Mouse (Mus musculus) spleen, adult 2 months (tissue): ENCODE results near the gene Snrpa. TPM values are rescaled to one million over a fixed set of nuclear protein-coding genes. Genes with fewer than 3 reads are reported as not detected.

Experiments used
- DNase-seq, 2 experiments: peaks; one replicate each; pipeline versions ENCODE4 v3.0.0 to v3.0.0-alpha.2; 2012 to 2021; ENCODE audit warnings: low spot score in 2 of 2, low read depth in 1 of 2
- H3K27ac ChIP-seq: fragments of 200-500 bp; 2 replicates; pipeline ENCODE4 v1.5.1; 2012; ENCODE audit warnings: low read length, inconsistent platforms; ENCODE audit not compliant: insufficient read depth
- H3K27me3 ChIP-seq: fragments of 200-500 bp; 2 replicates; pipeline ENCODE4 v1.6.1; 2012; ENCODE audit warnings: mild to moderate bottlenecking, moderate library complexity, low read length, inconsistent platforms; ENCODE audit not compliant: control insufficient read depth, insufficient read depth
- H3K36me3 ChIP-seq: fragments of 200-500 bp; 2 replicates; pipeline ENCODE4 v1.6.1; 2012; ENCODE audit warnings: mild to moderate bottlenecking, low read length, inconsistent platforms; ENCODE audit not compliant: control insufficient read depth, insufficient read depth
- H3K4me1 ChIP-seq: fragments of 200-500 bp; 2 replicates; pipeline ENCODE4 v1.6.1; 2011; ENCODE audit warnings: inconsistent platforms; ENCODE audit not compliant: control insufficient read depth, insufficient read depth, insufficient read length
- H3K4me3 ChIP-seq: fragments of 200-500 bp; 2 replicates; pipeline ENCODE4 v1.5.1; 2011; ENCODE audit warnings: mild to moderate bottlenecking, inconsistent platforms; ENCODE audit not compliant: insufficient read depth, insufficient read length; ENCODE audit errors: extremely low read depth
- CTCF ChIP-seq: fragments of 200-500 bp; IDR thresholded peaks from 2 replicates; pipeline ENCODE4 v1.5.1; 2011; ENCODE audit warnings: mild to moderate bottlenecking, inconsistent platforms; ENCODE audit not compliant: insufficient read depth, insufficient read length, insufficient replicate concordance; ENCODE audit errors: extremely low read depth
- POLR2A ChIP-seq: fragments of 200-500 bp; IDR thresholded peaks from 2 replicates; pipeline ENCODE4 v1.6.1; 2011; ENCODE audit warnings: low read depth, low read length, inconsistent platforms
- WGBS: fragments of 180-500 bp; shearing (Covaris S2); methylation state at CpG from one replicate; pipeline ENCODE4 v1.1.7; 2018; 5-methylcytosine and 5-hydroxymethylcytosine counted together
- polyA plus RNA-seq: library from polyadenylated mRNA; depleted of rRNA; stranded (reverse); fragments of >200 nt; gene quantifications from 2 replicates; pipeline ENCODE4 v1.2.3, GENCODE M21; 2012

Snrpa gene
- polyA plus RNA-seq, 1 experiment = 93.7 TPM

DNA sequence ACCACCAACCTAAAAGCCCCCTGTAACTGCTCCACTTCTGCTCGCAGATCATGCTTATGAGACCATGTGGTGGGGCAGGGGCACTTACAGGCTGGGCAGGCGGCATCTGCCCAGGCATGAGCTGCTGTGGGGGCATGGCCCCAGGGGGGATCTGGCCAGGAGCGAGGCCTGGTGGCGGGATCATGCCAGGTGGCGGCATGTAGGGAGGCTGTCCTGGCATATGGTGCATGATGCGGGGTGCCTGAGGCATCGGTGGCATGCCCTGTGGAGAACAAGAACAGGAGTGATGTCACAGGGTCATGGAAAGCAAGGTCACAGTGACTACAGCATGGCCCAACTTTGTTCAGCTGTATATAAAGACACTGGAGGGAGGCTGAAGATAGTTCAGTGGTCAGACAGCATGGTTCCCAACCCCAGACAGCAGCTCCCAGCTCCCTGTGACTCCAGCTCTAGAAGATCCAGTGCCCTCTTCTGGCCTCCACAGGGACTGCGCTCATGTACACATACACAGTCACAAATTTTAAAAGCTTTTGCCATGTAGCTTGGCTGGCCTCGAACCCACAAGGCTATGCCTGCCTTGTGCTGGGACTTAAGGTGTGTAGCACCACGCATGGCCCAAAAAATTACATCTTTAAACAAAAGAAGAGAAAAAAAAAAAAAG is 6.7 kb downstream of the Snrpa start:
- Histone ChIP-seq H3K4me1 (no peaks in the 10 kb centered on the region), H3K27me3 (no peaks in the 10 kb centered on the region), H3K36me3 (peaks cover 49% of the 10 kb centered on the region), H3K27ac (no peak overlapping the region), H3K4me3 (no peak overlapping the region)
- no peak for DNase-seq
- 96% methylated on average over 10 of the region's 10 CpGs for WGBS
- TF ChIP-seq POLR2A (no peak), CTCF (no peak)

DNA sequence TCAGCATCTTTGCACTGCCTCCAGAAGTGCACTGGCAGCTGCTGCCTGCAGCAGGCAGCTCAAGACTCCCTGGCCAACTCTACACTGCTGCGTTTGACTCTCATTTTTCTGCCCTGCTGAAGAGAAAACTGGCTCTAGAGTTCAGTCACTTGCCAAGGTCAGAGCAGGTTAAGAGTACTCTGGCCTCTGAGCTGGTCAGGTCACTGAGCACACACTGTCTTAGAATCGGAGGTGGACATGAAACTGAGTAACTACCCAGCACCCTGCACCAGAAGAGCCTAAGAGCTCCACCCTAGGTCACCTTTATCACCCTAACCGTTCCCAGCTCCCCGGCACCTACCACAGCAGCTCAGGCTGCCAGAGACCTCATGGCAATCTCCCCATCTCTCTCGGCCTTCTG is 10.1 kb downstream of the Snrpa start:
- no peaks in the 10 kb centered on the region for H3K27me3 ChIP-seq
- WGBS = 91% methylated on average over 5 of the region's 5 CpGs
- H3K27ac ChIP-seq = no peak overlapping the region
- no peak for DNase-seq
- TF ChIP-seq CTCF = no peak
- peaks cover 42% of the 10 kb centered on the region for H3K36me3 ChIP-seq
- H3K4me1 ChIP-seq = no peaks in the 10 kb centered on the region
- no peak overlapping the region for H3K4me3 ChIP-seq

DNA sequence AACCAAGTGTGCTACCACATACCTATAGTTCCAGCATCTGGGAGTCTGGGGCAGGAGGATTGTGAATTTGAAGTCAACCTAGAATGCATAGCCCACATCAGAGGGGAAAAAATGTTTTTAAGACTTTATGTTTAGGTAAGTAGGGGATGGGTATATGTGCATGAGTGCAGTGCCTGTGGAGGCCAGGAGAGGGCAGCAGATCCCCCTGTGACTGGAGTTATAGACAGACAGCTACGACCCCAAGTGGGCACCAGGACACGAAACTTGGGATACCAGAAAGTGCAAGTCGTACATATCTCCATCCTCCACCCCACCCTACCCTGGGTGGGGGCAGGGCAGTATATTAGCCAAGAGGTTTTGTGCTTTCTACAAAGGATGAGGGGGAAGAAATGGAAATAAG is 11.1 kb downstream of the Snrpa start:
- TF ChIP-seq CTCF (peak; percentile 65; the same call in 1 of the 2 replicates), POLR2A (no peak)

DNA sequence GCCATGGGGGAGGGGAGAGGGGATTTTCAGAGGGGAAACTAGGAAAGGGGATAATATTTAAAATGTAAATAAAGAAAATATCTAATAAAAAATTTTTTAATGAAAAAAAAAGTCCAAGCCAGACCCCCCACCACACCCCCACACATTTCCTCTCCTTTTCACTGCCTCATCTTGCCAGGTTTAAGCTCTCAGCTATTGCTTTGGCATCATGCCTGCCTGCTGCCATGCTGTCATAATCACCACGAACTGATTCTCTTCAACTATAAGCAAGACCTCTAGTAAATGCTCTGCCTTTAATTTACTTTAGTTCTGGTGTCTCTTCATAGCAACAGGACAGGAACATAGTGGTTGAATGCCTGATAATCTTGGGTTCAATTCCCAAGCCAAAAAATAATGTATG is 13.6 kb downstream of the Snrpa start:
- 85% methylated on average over 1 of the region's 1 CpGs for WGBS

More for the DNA sequence above, 11.1 kb downstream of the Snrpa start:
- no peak for DNase-seq
- Histone ChIP-seq H3K27ac (no peak overlapping the region), H3K36me3 (peaks cover 35% of the 10 kb centered on the region), H3K4me1 (no peaks in the 10 kb centered on the region), H3K27me3 (no peaks in the 10 kb centered on the region), H3K4me3 (no peak overlapping the region)
- WGBS = 70% methylated on average over 3 of the region's 3 CpGs

DNA sequence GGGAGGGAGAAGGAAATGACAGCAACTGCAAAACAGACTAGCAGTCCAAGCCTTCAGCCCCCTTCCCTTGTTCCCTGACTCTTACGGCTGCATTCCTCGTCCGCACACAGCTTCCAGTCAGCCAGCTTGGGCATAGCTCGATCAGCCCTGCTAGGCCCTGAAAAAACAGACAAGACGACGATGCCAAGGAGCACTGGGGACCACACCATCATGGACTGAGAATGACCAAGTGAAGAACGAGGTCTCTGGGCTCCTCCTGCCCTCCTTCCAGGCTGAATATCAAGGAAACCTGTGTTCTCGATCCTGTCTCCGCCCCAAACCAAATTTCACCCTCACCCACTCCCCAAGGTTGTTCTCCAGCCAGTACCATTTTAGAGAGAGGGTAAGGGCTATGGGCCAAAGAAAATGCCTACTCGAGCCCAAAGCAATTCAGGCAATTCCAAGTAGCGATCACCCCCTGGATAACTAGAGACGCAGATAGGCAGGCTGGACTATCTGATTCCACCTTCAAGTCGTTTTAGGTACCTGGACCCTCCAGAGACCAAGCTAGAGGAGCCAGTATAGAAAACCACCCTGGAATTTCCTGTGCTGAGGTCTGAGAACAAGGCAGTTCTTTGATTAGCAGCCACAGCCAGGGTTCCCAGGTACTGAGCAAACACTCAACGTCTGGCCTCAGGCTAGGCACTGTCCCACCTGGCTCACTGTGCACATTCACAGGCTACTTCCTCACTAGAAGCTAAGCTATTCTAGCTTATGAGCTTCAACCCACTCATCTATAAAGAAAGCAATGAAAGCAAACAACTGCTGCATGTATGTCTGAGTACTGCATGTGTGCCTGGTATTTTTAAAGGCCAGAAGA is 15.0 kb downstream of the Snrpa start, which contains the start of the genes Gm21983 and Mia:
Gm21983 (minus strand) TSS at position 250 of the 859 bp plus-strand sequence.
Mia (minus strand) TSS at position 321 of the 859 bp plus-strand sequence.
- Histone ChIP-seq H3K27me3 (no peaks in the 10 kb centered on the region), H3K36me3 (peaks cover 8% of the 10 kb centered on the region), H3K4me3 (no peak within 1 kb of the TSS), H3K4me1 (no peaks in the 10 kb centered on the region; the same call in 1 of the 2 replicates), H3K27ac (no peak within 1 kb of the TSS)
- DNase-seq = no peak
- TF ChIP-seq POLR2A = no peak
- no peak for TF ChIP-seq CTCF
- WGBS = 84% methylated on average over 14 of the region's 14 CpGs

More for the DNA sequence above, 13.6 kb downstream of the Snrpa start:
- no peak overlapping the region for H3K4me3 ChIP-seq
- no peak for DNase-seq
- H3K27me3 ChIP-seq = no peaks in the 10 kb centered on the region
- H3K4me1 ChIP-seq = no peaks in the 10 kb centered on the region; the same call in 1 of the 2 replicates
- TF ChIP-seq POLR2A (no peak), CTCF (no peak)
- H3K27ac ChIP-seq = no peak overlapping the region
- H3K36me3 ChIP-seq = peaks cover 15% of the 10 kb centered on the region

DNA sequence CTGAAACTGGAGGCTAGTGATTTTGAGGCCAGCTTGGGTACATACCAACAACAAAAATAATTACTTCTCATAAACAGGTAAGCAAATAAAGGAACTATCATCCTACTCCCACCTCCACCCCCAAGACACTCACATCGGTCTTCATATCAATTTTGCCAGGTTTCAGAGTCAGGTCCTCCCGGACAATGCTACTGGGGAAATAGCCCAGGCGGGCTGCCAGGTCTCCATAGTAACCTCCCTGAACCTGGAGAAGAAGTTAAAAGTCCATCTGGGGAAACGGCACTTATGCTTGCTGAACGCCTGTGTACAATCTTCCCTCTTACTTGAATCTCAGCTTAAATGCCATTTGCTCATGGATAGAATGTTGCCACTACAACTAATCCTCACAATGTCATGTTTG is 16.0 kb downstream of the Snrpa start:
- H3K27me3 ChIP-seq = no peaks in the 10 kb centered on the region
- WGBS = 87% methylated on average over 5 of the region's 5 CpGs
- H3K27ac ChIP-seq = no peak overlapping the region
- H3K4me3 ChIP-seq = no peak overlapping the region
- peaks cover 9% of the 10 kb centered on the region for H3K36me3 ChIP-seq
- no peak for DNase-seq
- TF ChIP-seq POLR2A (no peak), CTCF (no peak)
- no peaks in the 10 kb centered on the region; the same call in 1 of the 2 replicates for H3K4me1 ChIP-seq

DNA sequence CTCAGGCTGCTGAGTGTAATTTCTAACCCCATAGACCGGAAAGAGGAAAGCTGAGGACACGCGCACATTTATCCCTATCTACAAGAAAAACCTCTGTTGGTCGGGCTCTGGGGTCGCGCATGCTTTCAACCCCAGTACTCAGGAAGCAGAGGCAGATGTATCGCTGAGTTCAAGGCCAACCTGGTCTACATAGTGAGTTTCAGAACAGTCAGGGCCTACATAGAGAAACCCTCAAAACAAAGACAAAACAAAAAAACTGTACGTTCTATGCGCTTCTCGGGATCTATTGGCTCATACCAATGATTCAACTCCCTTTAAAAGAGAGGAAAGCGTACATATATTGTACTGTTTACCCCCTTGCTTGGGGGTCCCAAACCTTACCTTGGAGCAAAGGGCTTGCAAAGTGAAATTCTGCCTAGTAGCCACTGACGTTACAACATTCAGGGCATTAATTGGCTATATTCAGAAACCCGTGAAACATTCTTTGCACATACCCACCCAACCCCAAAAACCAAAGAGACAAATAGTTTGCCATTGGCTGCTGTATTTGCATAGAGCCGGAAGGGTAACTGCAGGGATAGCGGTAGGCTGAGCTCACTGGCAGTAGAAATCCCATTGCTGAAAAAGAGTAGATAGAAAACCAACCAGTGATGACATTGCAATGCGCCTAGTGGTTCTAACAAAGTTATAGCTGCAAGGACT is 16.7 kb downstream of the Snrpa start:
- H3K4me3 ChIP-seq = peak overlapping the region; percentile 55
- H3K36me3 ChIP-seq = peaks cover 12% of the 10 kb centered on the region
- TF ChIP-seq CTCF (no peak), POLR2A (no peak)
- peak overlapping the region; percentile 73 for H3K27ac ChIP-seq
- no peaks in the 10 kb centered on the region; the same call in 1 of the 2 replicates for H3K4me1 ChIP-seq
- DNase-seq = no peak
- H3K27me3 ChIP-seq = no peaks in the 10 kb centered on the region
- WGBS = 49% methylated on average over 16 of the region's 16 CpGs
